Mouse (Mus musculus) testis, adult 2 months (tissue): ENCODE measurements at regions not wholly inside any gene's neighbourhood (a gene's known extent, or its start where the extent isn't known, plus 50 kb on each side); places are given as distances from the start of the nearest gene placed in this dataset.

Experiments
- CTCF ChIP-seq: fragments of 200-500 bp; IDR thresholded peaks from 2 replicates; pipeline ENCODE4 v1.5.1; 2012; ENCODE audit warnings: low read depth, mild to moderate bottlenecking, inconsistent platforms, low read length, moderate library complexity; ENCODE audit not compliant: control insufficient read depth, insufficient read depth, insufficient replicate concordance
- POLR2A ChIP-seq: fragments of 200-500 bp; IDR thresholded peaks from 2 replicates; pipeline ENCODE4 v1.6.1; 2012; ENCODE audit warnings: low read depth, mild to moderate bottlenecking, inconsistent platforms, low read length, moderate library complexity; ENCODE audit not compliant: control insufficient read depth

DNA sequence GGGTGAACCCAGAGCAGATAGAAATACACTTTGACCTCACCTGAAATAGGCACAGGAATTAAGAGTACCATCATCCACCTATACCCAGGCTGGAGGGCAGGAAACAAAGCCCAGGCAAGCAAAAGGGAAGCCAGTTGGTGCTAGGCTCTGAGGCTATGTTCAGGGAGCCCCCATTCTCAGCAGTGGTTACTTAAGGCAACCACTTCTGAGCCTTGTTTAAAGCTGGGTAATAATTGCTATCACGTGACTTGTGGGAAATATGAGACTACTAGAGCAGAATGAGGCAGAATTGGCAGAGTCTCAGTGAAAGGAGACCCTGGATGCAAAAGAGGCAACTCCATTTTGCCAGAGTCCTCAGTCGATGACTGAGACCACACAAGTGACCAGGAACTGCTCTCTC, 401.5 kb downstream of the Insc start:
- TF ChIP-seq POLR2A, result no peak
- no peak for TF ChIP-seq CTCF
